Mouse (Mus musculus) colon, adult 2 months (tissue): ENCODE data around the gene Trpv4. TPM values are rescaled to one million over a fixed set of nuclear protein-coding genes. Genes with fewer than 3 reads are reported as not detected.

ENCODE experiments used
- polyA plus RNA-seq: library from polyadenylated mRNA; depleted of rRNA; stranded (reverse); fragments of >200 nt; gene quantifications from 2 replicates; pipeline ENCODE4 v1.2.3, GENCODE M21; 2012; rRNA removed

Trpv4 gene
- polyA plus RNA-seq, result 3.4 and 3.8 TPM in 2 replicates

DNA sequence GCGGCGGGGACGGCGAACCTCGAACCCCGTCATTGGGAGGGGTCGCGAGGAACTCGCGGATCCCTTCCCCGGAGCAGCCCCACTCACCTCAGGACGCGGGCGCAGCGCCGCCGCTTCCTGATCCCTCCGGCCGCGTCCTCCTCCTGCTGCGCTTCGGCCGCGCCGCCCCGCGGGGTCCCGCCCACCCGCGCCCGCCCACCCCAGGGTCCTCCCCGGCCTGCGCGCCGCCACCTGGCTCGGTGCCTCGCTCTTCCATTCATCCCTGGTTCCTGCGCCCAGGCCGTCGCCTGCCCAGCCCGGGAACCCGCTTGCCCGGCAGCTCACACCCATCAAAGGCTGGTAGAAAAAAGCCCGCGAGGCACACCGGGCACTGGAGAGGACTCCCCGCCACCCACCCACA is at the start of gene Trpv4:
Trpv4 (minus strand) TSS at position 167 of the 400 bp plus-strand sequence.

GRCm38 (mm10) chr5:114707265-114708068 is 49.2 kb upstream of the Trpv4 start, which contains the start of gene Tchp:
TSS of gene Tchp (plus strand) at chr5:114707760.

GRCm38 (mm10) chr5:114690633-114691567 is 32.7 kb upstream of the Trpv4 start, which contains the start of gene Gltp:
TSS of gene Gltp (minus strand) at chr5:114690984.

Other genes with a start within 250 kb of the Trpv4 start
- 13.7 and 15.2 TPM in 2 replicates for gene Mmab, start 214.4 kb downstream of the Trpv4 start, polyA plus RNA-seq
- gene Mvk, start 214.2 kb downstream of the Trpv4 start, polyA plus RNA-seq, result 59.8 and 69.7 TPM in 2 replicates
- 9.3 and 9.9 TPM in 2 replicates for gene Fam222a, start 90.4 kb downstream of the Trpv4 start, polyA plus RNA-seq
- 194 TPM in 2 replicates for gene Gltp, start 32.6 kb upstream of the Trpv4 start, polyA plus RNA-seq
- 8.7 and 12.5 TPM in 2 replicates for gene Tchp, start 49.3 kb upstream of the Trpv4 start, polyA plus RNA-seq
- gene Ankrd13a, start 116.3 kb upstream of the Trpv4 start, polyA plus RNA-seq, result 131 and 166 TPM in 2 replicates
- gene Git2, start 117.1 kb upstream of the Trpv4 start, polyA plus RNA-seq, result 29.1 and 35.7 TPM in 2 replicates
- gene 1500011B03Rik, start 165.0 kb upstream of the Trpv4 start, polyA plus RNA-seq, result 16.9 and 29.6 TPM in 2 replicates
- not detected in 2 replicates for gene 4930519G04Rik, start 195.2 kb upstream of the Trpv4 start, polyA plus RNA-seq
- gene Gm9936, start 200.3 kb upstream of the Trpv4 start, polyA plus RNA-seq, result not detected in 2 replicates
- 6.3 and 8.6 TPM in 2 replicates for gene Oasl2, start 238.5 kb upstream of the Trpv4 start, polyA plus RNA-seq